Mouse (Mus musculus): Measurements from ENCODE around the gene Kcnip3. TPM values are rescaled to one million over a fixed set of nuclear protein-coding genes. Genes with fewer than 3 reads are reported as not detected.

The Kcnip3 gene
- under 1 TPM; 0.21 to 0.38 TPM for total RNA-seq (2023)

DNA sequence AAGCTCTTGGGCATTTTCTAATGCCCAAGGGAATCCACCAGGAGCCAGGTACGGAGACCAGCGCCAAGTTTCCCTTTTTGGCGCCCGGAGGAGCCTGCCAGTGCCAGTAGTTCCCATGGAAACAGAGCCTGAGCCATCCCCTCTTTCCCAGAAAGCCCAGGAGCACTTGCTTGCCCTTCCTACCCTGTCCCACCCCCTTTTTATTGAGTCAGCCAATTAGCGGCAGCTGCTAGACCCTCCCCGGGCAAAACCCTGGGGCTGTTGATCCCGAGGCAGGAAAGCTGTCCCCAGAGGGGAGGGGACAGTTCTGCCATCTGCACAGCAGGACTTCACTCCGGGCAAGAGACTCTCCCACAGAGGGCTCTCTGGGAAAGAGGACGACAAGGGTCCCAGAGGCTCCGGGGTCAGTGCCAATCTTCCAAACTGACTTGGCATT, at the start of gene Kcnip3:
TSS of gene Kcnip3 (minus strand) at position 89 of the 436 bp plus-strand sequence.

DNA sequence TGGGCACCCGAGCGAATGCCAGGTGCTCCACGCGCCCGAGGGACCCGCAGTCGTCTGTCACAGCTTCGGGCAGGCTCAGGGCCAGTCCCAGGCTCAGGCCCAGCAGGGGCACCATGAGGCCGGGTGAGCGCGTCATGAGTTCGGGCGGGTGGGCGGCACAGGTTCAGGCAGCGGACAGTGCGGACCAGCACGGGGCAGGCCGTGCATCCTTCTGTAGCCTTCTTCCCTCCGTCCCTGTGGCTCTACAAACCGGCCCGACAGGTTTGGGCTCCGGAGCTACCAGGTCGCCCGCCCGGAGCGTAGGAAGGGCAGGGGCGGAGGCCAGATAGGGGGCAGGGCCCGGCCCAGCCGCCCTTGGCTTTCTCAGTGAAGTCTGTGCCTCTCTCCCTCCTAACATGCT, 19.3 kb upstream of the Kcnip3 start, which contains the start of gene Prom2:
TSS of gene Prom2 (minus strand) at position 283 of the 400 bp plus-strand sequence.

DNA sequence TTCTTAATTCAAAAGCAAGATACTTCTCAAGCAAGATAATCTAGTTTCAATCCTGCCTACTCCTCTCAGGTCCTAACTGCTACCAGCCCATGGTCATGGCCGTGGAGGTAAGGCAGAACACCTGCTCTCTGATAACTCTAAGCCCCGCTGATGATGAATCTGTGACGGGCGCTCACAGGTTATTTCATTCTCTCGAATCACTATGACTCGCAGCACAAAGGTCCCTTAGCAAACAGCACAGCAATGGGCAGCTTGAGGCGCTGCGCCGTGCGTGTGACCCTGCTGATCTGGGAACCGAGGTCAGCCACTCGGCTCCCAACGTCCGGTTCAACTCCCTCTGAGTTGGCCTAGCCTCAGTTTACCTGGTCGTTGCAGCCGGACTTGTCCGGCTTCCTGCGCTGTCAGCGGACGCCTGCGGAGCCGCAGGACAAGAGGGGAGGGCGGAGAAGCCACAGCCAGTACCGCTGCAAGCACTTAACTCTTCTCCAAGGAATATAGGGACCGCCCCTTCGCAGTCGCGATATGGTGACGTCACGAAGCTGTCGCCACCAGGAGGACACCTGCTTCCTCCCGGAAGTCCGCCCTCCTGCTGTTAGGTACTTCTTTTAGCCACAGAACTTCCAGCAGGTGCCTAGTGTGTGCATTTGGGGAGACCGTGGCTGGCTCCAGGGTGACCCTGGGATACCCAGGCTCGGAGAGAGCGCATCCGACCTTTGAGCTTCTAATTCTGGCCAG, 77.7 kb downstream of the Kcnip3 start, which contains the start of gene Fahd2a:
TSS of gene Fahd2a (minus strand) at position 511 of the 735 bp plus-strand sequence.

DNA sequence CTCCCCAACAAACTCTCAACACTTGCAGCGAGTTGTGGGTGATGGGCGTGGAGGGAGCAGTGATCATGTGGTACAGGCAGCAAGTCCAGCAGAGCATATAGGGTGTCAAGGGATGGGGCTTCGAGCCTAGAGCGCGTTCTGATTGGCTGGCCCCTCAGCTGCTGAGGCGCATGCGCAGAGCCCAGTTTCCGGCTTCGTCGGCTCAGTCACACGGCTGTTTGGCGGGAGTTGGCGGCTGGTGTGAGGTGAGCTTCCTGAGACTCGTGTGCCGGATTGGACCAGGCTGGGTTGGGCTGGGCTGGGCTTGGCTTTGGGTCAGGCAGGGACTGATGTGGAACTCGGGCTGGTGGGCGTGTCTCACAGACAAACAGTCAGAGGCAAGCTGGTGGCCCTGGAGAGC, 96.9 kb downstream of the Kcnip3 start, which contains the start of gene Gpat2:
TSS of gene Gpat2 (plus strand) at position 223 of the 400 bp plus-strand sequence.

Other genes starting within 250 kb of the Kcnip3 start
- 100 to 1,000 TPM; 260 to 275 TPM for gene Dusp2, start 185.9 kb downstream of the Kcnip3 start, total RNA-seq (2023)
- gene Astl, start 183.5 kb downstream of the Kcnip3 start, total RNA-seq (2023): not detected
- gene Adra2b, start 158.9 kb downstream of the Kcnip3 start, total RNA-seq (2023): not detected
- under 1 TPM; 0.36 to 0.55 TPM for gene Gpat2, start 96.9 kb downstream of the Kcnip3 start, total RNA-seq (2023)
- gene Fahd2a, start 77.5 kb downstream of the Kcnip3 start, total RNA-seq (2023): 10 to 100 TPM; 17.2 to 18.3 TPM
- gene Prom2, start 19.4 kb upstream of the Kcnip3 start, total RNA-seq (2023): not detected
- gene Zfp661, start 65.0 kb upstream of the Kcnip3 start, total RNA-seq (2023): 1 to 10 TPM; 5.9 to 6.1 TPM
- gene Mrps5, start 65.1 kb upstream of the Kcnip3 start, total RNA-seq (2023): 100 to 1,000 TPM; 131 to 135 TPM
- gene Mal, start 134.6 kb upstream of the Kcnip3 start, total RNA-seq (2023): not detected
- not detected for gene Mall, start 207.8 kb upstream of the Kcnip3 start, total RNA-seq (2023)